Mouse (Mus musculus) olfactory bulb, adult 2 months (tissue): ENCODE results near the gene Olfr638.

ENCODE experiments used
- CTCF ChIP-seq: fragments of 200-500 bp; IDR thresholded peaks from 2 replicates; pipeline ENCODE4 v1.5.1; 2012; ENCODE audit warnings: low read depth, mild to moderate bottlenecking, low read length, moderate library complexity; ENCODE audit not compliant: insufficient read depth
- POLR2A ChIP-seq: fragments of 200-500 bp; IDR thresholded peaks from 2 replicates; pipeline ENCODE4 v1.6.1; 2012; ENCODE audit warnings: mild to moderate bottlenecking, low read depth, low read length, moderate library complexity; ENCODE audit not compliant: insufficient read depth

- TF ChIP-seq CTCF (no peak), POLR2A (no peak)
Measured at GRCm38 (mm10) chr7:104026978-104027377, 28.4 kb downstream of the Olfr638 start.
